Mouse (Mus musculus) v-Abl transformed pro-B cells (cell line): ENCODE measurements around the gene Olfr705.
"Not testable (repeated sequence)": the region's sequence is repeated elsewhere in the genome, so short reads cannot be mapped to it uniquely, and the experiment has no call there.

ENCODE experiments used
- in situ Hi-C, 2 experiments: fragments of 400-800 bp; cut with MboI; formaldehyde crosslinking; loops; one replicate each; pipeline ENCODE4 v1.15.1; 2025; ENCODE audit not compliant: unreplicated experiment in 2 of 2

The Olfr705 gene

DNA sequence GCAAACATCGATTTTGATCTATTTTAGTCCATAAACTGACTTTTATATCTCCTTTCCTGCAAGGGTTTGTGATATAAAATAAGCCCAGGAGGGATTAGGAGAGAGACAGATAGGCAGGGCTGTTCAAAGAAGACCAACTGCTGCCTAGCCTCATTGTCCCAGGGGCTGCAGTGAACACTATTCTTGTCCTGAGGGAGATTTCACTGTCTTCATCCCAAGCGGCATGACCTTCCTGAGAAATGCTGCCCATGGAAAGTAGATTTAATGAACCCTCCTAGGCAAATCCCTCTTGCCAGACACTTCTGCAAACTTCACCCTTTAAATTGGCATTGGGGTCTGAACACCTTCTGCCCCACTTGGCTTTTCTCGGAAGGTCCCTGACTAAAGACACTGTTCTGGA is at the start of gene Olfr705:
Olfr705 (minus strand) TSS at position 101 of the 400 bp plus-strand sequence.
- in situ Hi-C loops: no loop called here

- in situ Hi-C loops: not testable (repeated sequence)
Observed at GRCm38 (mm10) chr7:106920961-106921360, 44.3 kb upstream of the Olfr705 start.

DNA sequence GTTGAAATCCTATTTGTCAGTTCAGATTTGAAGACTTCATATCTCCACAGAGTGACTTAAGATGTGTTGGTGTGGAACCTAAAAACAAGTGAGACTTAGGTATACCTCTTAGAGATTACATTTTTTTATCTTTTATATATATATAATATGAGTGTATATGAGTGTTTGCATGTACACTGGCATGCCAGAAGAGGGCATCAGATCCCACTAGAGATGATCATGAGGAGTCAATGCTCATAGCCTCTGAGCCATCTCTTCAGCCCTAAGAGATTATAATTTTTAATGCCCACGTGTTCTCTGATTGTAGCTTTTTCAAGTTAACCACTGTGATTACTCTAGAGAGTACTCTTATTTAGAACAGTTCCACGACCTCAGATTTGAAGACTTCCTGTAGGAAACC is 31.0 kb upstream of the Olfr705 start, which contains the start of gene Olfr1532-ps1:
Olfr1532-ps1 (plus strand) TSS at position 326 of the 400 bp plus-strand sequence.
- in situ Hi-C loops: no loop called here

- in situ Hi-C loops: not testable (repeated sequence)
Observed at GRCm38 (mm10) chr7:106901141-106901540, 24.4 kb upstream of the Olfr705 start, which contains the start of gene Olfr707. Olfr707 (minus strand) TSS chr7:106901241.

GRCm38 (mm10) chr7:106888062-106888461 is 11.4 kb upstream of the Olfr705 start, which contains the start of gene Olfr706:
Olfr706 (minus strand) TSS chr7:106888162.
- in situ Hi-C loops: no loop called here

DNA sequence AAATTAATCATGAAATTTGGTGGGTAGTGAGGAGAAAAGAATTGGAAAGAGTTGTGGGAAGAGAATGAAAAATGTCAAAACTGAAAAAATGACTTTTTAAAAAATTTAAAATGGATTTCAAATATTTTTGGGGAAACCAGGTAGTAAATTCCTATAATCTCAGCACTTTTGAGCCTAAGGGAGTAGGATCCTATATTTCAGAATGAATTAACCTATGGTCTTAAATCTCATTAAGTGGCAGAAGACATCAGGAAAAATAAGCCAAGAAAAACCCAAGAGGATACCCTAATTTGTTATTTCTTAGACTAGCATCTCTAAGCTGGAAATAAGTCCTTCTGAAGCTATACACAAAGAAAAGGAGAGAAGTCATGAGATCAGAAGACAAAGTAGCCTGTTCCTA is 13.8 kb downstream of the Olfr705 start, which contains the start of gene Olfr704:
Olfr704 (plus strand) TSS at position 301 of the 400 bp plus-strand sequence.
- in situ Hi-C loops: no loop called here

DNA sequence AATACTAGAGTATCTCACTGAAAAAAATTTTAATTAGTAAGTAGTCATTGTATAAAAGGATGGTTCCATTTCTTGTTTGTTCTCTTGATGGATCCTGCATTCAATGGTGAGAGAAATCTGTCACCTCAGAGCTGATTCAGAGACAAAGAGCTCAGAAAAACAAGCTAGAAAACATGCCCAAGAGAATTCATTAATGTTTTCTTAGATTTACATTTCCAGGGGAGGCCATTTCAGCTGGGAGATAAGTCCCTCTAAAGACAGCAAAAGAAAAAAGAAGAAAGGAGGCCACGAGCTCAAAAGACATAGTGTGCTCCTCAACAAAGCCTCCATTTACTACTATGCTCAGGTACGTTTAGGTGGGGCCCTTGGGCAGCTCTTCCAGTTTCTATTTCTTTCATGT is 33.6 kb downstream of the Olfr705 start, which contains the start of gene Olfr703:
Olfr703 (plus strand) TSS at position 301 of the 400 bp plus-strand sequence.
- in situ Hi-C loops: no loop called here

DNA sequence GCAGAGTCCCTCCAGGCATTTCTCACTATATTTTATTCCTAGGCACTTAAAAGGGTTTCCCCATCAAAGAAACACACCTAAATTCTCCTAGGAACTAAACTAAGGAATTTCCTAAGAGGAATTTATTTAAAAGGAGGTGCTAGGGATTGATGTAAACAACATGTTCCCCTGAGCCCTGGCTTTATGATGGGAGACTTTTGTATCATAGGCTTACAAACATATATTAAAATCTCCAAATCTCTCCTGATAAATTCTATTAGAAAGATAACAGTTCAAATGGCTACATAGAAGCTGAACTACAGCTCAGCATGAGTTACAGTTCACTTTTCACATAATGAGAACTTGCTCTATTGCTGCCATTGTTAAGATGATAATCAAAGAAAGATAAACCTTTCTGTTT is 42.9 kb downstream of the Olfr705 start, which contains the start of gene Olfr702:
Olfr702 (minus strand) TSS at position 101 of the 400 bp plus-strand sequence.
- in situ Hi-C loops: no loop called here
